Mouse (Mus musculus) heart, postnatal 0 days (tissue): ENCODE data around the gene Phf10. TPM values are rescaled to one million over a fixed set of nuclear protein-coding genes. Genes with fewer than 3 reads are reported as not detected.

Source experiments
- ATAC-seq: fragments of 200-750 bp; cut with Nextera tagmentation; 2 replicates; pipeline ENCODE4 v1.8.0; 2017; ENCODE audit warnings: low read depth, moderate number of reproducible peaks, moderate library complexity; ENCODE audit not compliant: insufficient read depth
- DNase-seq: peaks from one replicate; pipeline ENCODE4 v3.0.0-alpha.2; 2016; ENCODE audit warnings: low spot score
- H3K27ac ChIP-seq: fragments of 300-500 bp; sonication (generic); 2 replicates; pipeline ENCODE4 v1.5.1; 2014; ENCODE audit warnings: low read depth, mild to moderate bottlenecking
- H3K27me3 ChIP-seq: fragments of 300-500 bp; sonication (generic); 2 replicates; pipeline ENCODE4 v1.6.1; 2014; ENCODE audit warnings: low read length, mixed read lengths; ENCODE audit not compliant: control insufficient read depth, insufficient read depth
- H3K36me3 ChIP-seq: fragments of 300-500 bp; sonication (generic); replicated peaks from 2 replicates; pipeline ENCODE4 v1.6.1; 2014; ENCODE audit warnings: low read length, mixed read lengths; ENCODE audit not compliant: control insufficient read depth, insufficient read depth
- H3K4me1 ChIP-seq: fragments of 300-500 bp; sonication (generic); 2 replicates; pipeline ENCODE4 v1.6.1; 2014; ENCODE audit warnings: antibody characterized with exemption; ENCODE audit not compliant: control insufficient read depth, insufficient read depth
- H3K4me2 ChIP-seq: fragments of 300-500 bp; sonication (generic); 2 replicates; pipeline ENCODE4 v1.6.1; 2014; ENCODE audit warnings: low read depth, mild to moderate bottlenecking, low read length, moderate library complexity
- H3K4me3 ChIP-seq: fragments of 300-500 bp; sonication (generic); 2 replicates; pipeline ENCODE4 v1.5.1; 2014; ENCODE audit warnings: low read depth, low read length
- H3K9ac ChIP-seq: fragments of 300-500 bp; sonication (generic); replicated peaks from 2 replicates; pipeline ENCODE4 v1.6.1; 2014; ENCODE audit warnings: low read depth, low read length, mixed read lengths
- H3K9me3 ChIP-seq: fragments of 300-500 bp; sonication (generic); replicated peaks from 2 replicates; pipeline ENCODE4 v1.6.1; 2016; ENCODE audit warnings: low read length; ENCODE audit not compliant: control insufficient read depth
- CTCF ChIP-seq: IDR thresholded peaks from 2 replicates; pipeline ENCODE4 v1.5.1; 2016; ENCODE audit warnings: antibody characterized with exemption, control low read depth, low read depth
- EP300 ChIP-seq: IDR thresholded peaks from 2 replicates; pipeline ENCODE4 v1.6.1; 2016; ENCODE audit warnings: antibody characterized with exemption, low read depth
- WGBS: fragments of 180-500 bp; shearing (Covaris S2); extraction: QIAGEN DNeasy Blood & Tissue Kit; methylation state at CpG from one replicate; pipeline ENCODE4 v1.1.7; 2014; 5-methylcytosine and 5-hydroxymethylcytosine counted together
- polyA plus RNA-seq: library from polyadenylated mRNA; unstranded; fragments of >200 nt; fragmentation: Nextera tagmentation; extraction: Ambion mirVana; gene quantifications from 2 replicates; pipeline ENCODE4 v1.2.1, GENCODE M21; 2015
- total RNA-seq: library from RNA; depleted of rRNA; stranded (reverse); fragments of >200 nt; gene quantifications from 2 replicates; pipeline ENCODE4 v1.2.3, GENCODE M21; 2014; ENCODE audit warnings: low replicate concordance

Phf10 gene
- total and polyA plus RNA-seq, 2 experiments from 2014 or later: 18.2 to 41.0 TPM

GRCm38 (mm10) chr17:14931469-14931868, 29.6 kb downstream of the Phf10 start:
- ATAC-seq (no peak), DNase-seq (no peak)
- TF ChIP-seq CTCF (no peak), EP300 (no peak)
- H3K4me2 ChIP-seq: no peak overlapping the region
- WGBS: 70% methylated on average over 5 of the region's 5 CpGs
- H3K4me3 ChIP-seq: no peak overlapping the region
- H3K9me3 ChIP-seq: no peaks in the 10 kb centered on the region
- 0 out of 2 replicates have a peak, but pooled peaks cover 2% of the 10 kb centered on the region for H3K27me3 ChIP-seq
- no peak overlapping the region for H3K9ac ChIP-seq
- H3K4me1 ChIP-seq: peaks cover 4% of the 10 kb centered on the region; the same call in 1 of the 2 replicates
- no peaks in the 10 kb centered on the region for H3K36me3 ChIP-seq
- no peak overlapping the region for H3K27ac ChIP-seq

DNA sequence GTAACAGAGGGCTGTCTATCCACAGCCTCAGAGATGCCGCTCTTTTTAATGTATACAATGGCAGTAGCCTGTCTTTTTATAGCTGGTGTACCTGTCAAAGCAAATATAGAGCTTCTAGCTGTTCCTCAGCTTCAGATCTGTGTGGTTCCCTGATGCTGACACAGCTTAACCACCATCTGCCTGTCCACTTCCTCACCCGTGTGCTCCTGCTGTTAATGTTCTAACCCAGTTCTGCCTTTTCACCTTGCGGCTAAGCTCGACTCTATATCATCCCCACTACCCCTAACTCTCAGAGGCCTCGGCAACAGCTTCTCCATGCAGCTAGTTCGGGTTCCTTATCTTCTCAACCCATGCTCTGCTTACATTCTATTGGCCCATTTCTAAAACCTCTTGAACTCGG, 30.4 kb downstream of the Phf10 start:
- no peaks in the 10 kb centered on the region for H3K4me1 ChIP-seq
- ATAC-seq (no peak), DNase-seq (no peak)
- H3K27ac ChIP-seq: no peak overlapping the region
- TF ChIP-seq EP300 (no peak), CTCF (no peak)
- no peaks in the 10 kb centered on the region for H3K36me3 ChIP-seq
- no peak overlapping the region for H3K4me2 ChIP-seq
- no peak overlapping the region for H3K4me3 ChIP-seq
- 65% methylated on average over 7 of the region's 7 CpGs for WGBS
- H3K27me3 ChIP-seq: 0 out of 2 replicates have a peak, but pooled peaks cover 2% of the 10 kb centered on the region
- H3K9ac ChIP-seq: no peak overlapping the region
- H3K9me3 ChIP-seq: no peaks in the 10 kb centered on the region

GRCm38 (mm10) chr17:14928631-14929030, 32.4 kb downstream of the Phf10 start:
- DNase-seq: no peak
- no peaks in the 10 kb centered on the region for H3K9me3 ChIP-seq
- 0 out of 2 replicates have a peak, but pooled peaks cover 2% of the 10 kb centered on the region for H3K27me3 ChIP-seq
- no peaks in the 10 kb centered on the region for H3K4me1 ChIP-seq
- no peak overlapping the region for H3K4me2 ChIP-seq
- no peak overlapping the region for H3K4me3 ChIP-seq
- no peak overlapping the region for H3K9ac ChIP-seq
- 68% methylated on average over 5 of the region's 5 CpGs for WGBS
- TF ChIP-seq CTCF (no peak), EP300 (no peak)
- no peak for ATAC-seq
- H3K27ac ChIP-seq: no peak overlapping the region
- H3K36me3 ChIP-seq: no peaks in the 10 kb centered on the region

- DNase-seq: no peak
- Histone ChIP-seq H3K4me2 (no peak overlapping the region), H3K9ac (no peak overlapping the region), H3K36me3 (no peaks in the 10 kb centered on the region), H3K9me3 (no peaks in the 10 kb centered on the region), H3K4me3 (no peak overlapping the region), H3K27ac (no peak overlapping the region), H3K4me1 (no peaks in the 10 kb centered on the region), H3K27me3 (0 out of 2 replicates have a peak, but pooled peaks cover 2% of the 10 kb centered on the region)
- 74% methylated on average over 8 of the region's 8 CpGs for WGBS
- TF ChIP-seq EP300 (no peak), CTCF (no peak)
- ATAC-seq: no peak
Observed at GRCm38 (mm10) chr17:14927644-14928218, 33.3 kb downstream of the Phf10 start.

GRCm38 (mm10) chr17:14921582-14921981, 39.5 kb downstream of the Phf10 start:
- Histone ChIP-seq H3K27me3 (peaks cover 7% of the 10 kb centered on the region; the same call in 1 of the 2 replicates), H3K4me1 (no peaks in the 10 kb centered on the region), H3K4me2 (no peak overlapping the region), H3K9ac (no peak overlapping the region), H3K27ac (no peak overlapping the region), H3K36me3 (no peaks in the 10 kb centered on the region), H3K9me3 (no peaks in the 10 kb centered on the region), H3K4me3 (no peak overlapping the region)
- TF ChIP-seq CTCF (no peak), EP300 (no peak)
- ATAC-seq (no peak), DNase-seq (no peak)
- 43% methylated on average over 6 of the region's 6 CpGs for WGBS

DNA sequence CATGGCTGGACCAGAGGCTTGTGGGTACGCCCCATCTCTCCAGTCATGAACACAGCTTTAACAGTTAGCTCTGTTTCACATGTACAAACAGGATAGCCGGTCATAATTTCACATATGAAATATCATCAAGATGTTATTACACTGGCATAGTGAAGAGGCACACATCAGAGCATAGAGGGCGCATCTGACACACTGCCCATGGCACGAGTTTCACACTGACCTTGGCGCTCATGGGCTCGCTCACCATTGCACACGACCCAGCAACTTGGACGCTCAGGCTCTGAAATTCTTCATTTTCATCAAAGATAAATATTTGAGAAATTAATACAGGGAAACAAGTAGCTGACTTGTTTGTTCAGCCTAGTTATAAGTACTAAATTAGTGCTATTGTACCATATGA, 43.2 kb downstream of the Phf10 start:
- no peak overlapping the region for H3K27ac ChIP-seq
- no peak overlapping the region for H3K9ac ChIP-seq
- H3K4me2 ChIP-seq: no peak overlapping the region
- H3K4me3 ChIP-seq: no peak overlapping the region
- no peaks in the 10 kb centered on the region for H3K9me3 ChIP-seq
- no peak for TF ChIP-seq EP300
- no peak for TF ChIP-seq CTCF
- 81% methylated on average over 8 of the region's 8 CpGs for WGBS
- peaks cover 7% of the 10 kb centered on the region; the same call in 1 of the 2 replicates for H3K27me3 ChIP-seq
- no peaks in the 10 kb centered on the region for H3K4me1 ChIP-seq
- DNase-seq (no peak), ATAC-seq (no peak)
- no peaks in the 10 kb centered on the region for H3K36me3 ChIP-seq
